Mouse (Mus musculus): ENCODE results near the gene L1cam. TPM values are rescaled to one million over a fixed set of nuclear protein-coding genes. Genes with fewer than 3 reads are reported as not detected.

L1cam gene
- total RNA-seq, 2 experiments from 2014 or later, result 1.5 to 2.7 TPM

GRCm38 (mm10) chrX:73880194-73881035 is 15.5 kb downstream of the L1cam start:
- no peak for DNase-seq (ENCODE audit: low spot score)

- DNase-seq (ENCODE audit: low spot score), result no peak
These were observed 18.9 kb downstream of the L1cam start for GRCm38 (mm10) chrX:73877014-73877413.

- DNase-seq (ENCODE audit: low spot score), result no peak
These were observed 20.0 kb downstream of the L1cam start for GRCm38 (mm10) chrX:73875881-73876280.

GRCm38 (mm10) chrX:73871956-73872355 is 23.9 kb downstream of the L1cam start:
- DNase-seq (ENCODE audit: low spot score), result no peak

GRCm38 (mm10) chrX:73871474-73871873 is 24.4 kb downstream of the L1cam start:
- no peak for DNase-seq (ENCODE audit: low spot score)

GRCm38 (mm10) chrX:73869334-73869733 is 26.6 kb downstream of the L1cam start:
- DNase-seq (ENCODE audit: low spot score), result no peak

- no peak for DNase-seq (ENCODE audit: low spot score)
These were observed 28.1 kb downstream of the L1cam start for GRCm38 (mm10) chrX:73867852-73868251.

GRCm38 (mm10) chrX:73867256-73867655 is 28.6 kb downstream of the L1cam start:
- no peak for DNase-seq (ENCODE audit: low spot score)

- no peak for DNase-seq (ENCODE audit: low spot score)
These were observed 31.2 kb downstream of the L1cam start for GRCm38 (mm10) chrX:73864692-73865091.

- DNase-seq (ENCODE audit: low spot score), result no peak
These were observed 40.9 kb downstream of the L1cam start for GRCm38 (mm10) chrX:73855087-73855408.

- no peak for DNase-seq (ENCODE audit: low spot score)
These were observed 41.4 kb downstream of the L1cam start for GRCm38 (mm10) chrX:73854326-73855086.

- no peak for DNase-seq (ENCODE audit: low spot score)
These were observed 59.2 kb downstream of the L1cam start for GRCm38 (mm10) chrX:73836691-73837090.

GRCm38 (mm10) chrX:73835731-73836130 is 60.2 kb downstream of the L1cam start:
- DNase-seq (ENCODE audit: low spot score), result no peak

GRCm38 (mm10) chrX:73824185-73825151 is 71.4 kb downstream of the L1cam start, which contains the start of gene Pdzd4:
Pdzd4 (minus strand) TSS chrX:73824969.
- DNase-seq (ENCODE audit: low spot score), result peak; percentile 2

- DNase-seq (ENCODE audit: low spot score), result no peak
These were observed 72.2 kb downstream of the L1cam start for GRCm38 (mm10) chrX:73823747-73824146.

- DNase-seq (ENCODE audit: low spot score), result no peak
These were observed 79.2 kb downstream of the L1cam start for GRCm38 (mm10) chrX:73816596-73817314.

- DNase-seq (ENCODE audit: low spot score), result no peak
These were observed 80.8 kb downstream of the L1cam start for GRCm38 (mm10) chrX:73815072-73815471.

- DNase-seq (ENCODE audit: low spot score), result no peak
These were observed 90.1 kb downstream of the L1cam start for GRCm38 (mm10) chrX:73805814-73806213.

Measured in gastrocnemius, adult 18-20 months (tissue).